Mouse (Mus musculus) liver, embryonic 14.5 days (tissue): Measurements from ENCODE around the gene Hmx3.

Experiments
- CTCF ChIP-seq: IDR thresholded peaks from 2 replicates; pipeline ENCODE4 v1.5.1; 2016; ENCODE audit warnings: antibody characterized with exemption, low read depth, control low read depth
- EP300 ChIP-seq: IDR thresholded peaks from 2 replicates; pipeline ENCODE4 v1.6.1; 2016; ENCODE audit warnings: antibody characterized with exemption, low read depth

GRCm38 (mm10) chr7:131559986-131560696 lies 17.5 kb downstream of the Hmx3 start, which contains the start of gene Bub3:
- TF ChIP-seq CTCF (no peak), EP300 (no peak)
